Mouse (Mus musculus): ENCODE measurements around the gene Shisa2. TPM values are rescaled to one million over a fixed set of nuclear protein-coding genes. Genes with fewer than 3 reads are reported as not detected.

Gene Shisa2
- polyA plus RNA-seq, 1 experiment from 2014 or later: 7.6 TPM

- Histone ChIP-seq H3K27ac (replicated peaks) (no peak overlapping the region), H3K36me3 (no peaks in the 10 kb centered on the region), H3K9me3 (replicated peaks) (no peaks in the 10 kb centered on the region), H3K4me1 (no peaks in the 10 kb centered on the region), H3K27me3 (ENCODE audit: low read depth, poor library complexity, severe bottlenecking) (no peaks in the 10 kb centered on the region), H3K4me3 (no peak overlapping the region)
- no peak for DNase-seq (ENCODE audit: low spot score)
- WGBS: 81% methylated on average over 4 of the region's 4 CpGs
Observed at GRCm38 (mm10) chr14:59675330-59675729, 50.2 kb downstream of the Shisa2 start.

DNA sequence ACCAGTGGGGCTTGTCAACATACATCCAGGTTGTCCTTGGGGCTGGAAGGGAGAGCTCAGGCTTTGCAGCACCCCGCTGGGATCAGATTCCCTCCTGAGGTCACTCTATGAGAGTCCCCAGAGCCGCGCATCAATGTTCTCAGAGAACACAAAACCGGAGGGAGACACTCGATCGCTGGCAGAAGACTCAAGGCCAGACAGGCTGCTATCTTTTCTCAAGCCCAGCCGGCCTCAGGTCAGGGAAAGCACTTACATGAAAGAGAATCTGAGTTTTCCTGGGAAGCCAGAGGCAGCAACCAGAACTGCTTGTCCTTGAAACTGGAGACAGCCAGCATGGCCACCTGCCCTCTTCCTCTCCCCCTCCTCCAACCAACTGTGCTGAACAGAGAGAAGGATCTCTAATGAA lies 52.5 kb downstream of the Shisa2 start:
- 71% methylated on average over 7 of the region's 7 CpGs for WGBS
- 0 out of 2 replicates have a peak overlapping the region, but pooled peaks have one; percentile 3 for H3K27ac ChIP-seq (replicated peaks)
- H3K9me3 ChIP-seq (replicated peaks): no peaks in the 10 kb centered on the region
- H3K4me3 ChIP-seq: no peak overlapping the region
- H3K27me3 ChIP-seq (ENCODE audit: low read depth, poor library complexity, severe bottlenecking): no peaks in the 10 kb centered on the region
- no peaks in the 10 kb centered on the region for H3K4me1 ChIP-seq
- no peak for DNase-seq (ENCODE audit: low spot score)
- H3K36me3 ChIP-seq: no peaks in the 10 kb centered on the region

Other genes starting within 250 kb of the Shisa2 start
- gene Phf11c, start 229.9 kb upstream of the Shisa2 start, polyA plus RNA-seq (2016; fragmentation: Nextera tagmentation; extraction: Ambion mirVana): 0.67 TPM in 2 replicates
- 10.9 and 12.4 TPM in 2 replicates for gene Setdb2, start 184.4 kb upstream of the Shisa2 start, polyA plus RNA-seq (2016; fragmentation: Nextera tagmentation; extraction: Ambion mirVana)
- gene Cab39l, start 184.3 kb upstream of the Shisa2 start, polyA plus RNA-seq (2016; fragmentation: Nextera tagmentation; extraction: Ambion mirVana): 38.9 and 44.2 TPM in 2 replicates
- 26.9 and 28.9 TPM in 2 replicates for gene Cdadc1, start 27.3 kb upstream of the Shisa2 start, polyA plus RNA-seq (2016; fragmentation: Nextera tagmentation; extraction: Ambion mirVana)